Mouse (Mus musculus) urinary bladder, postnatal 4 days (tissue): ENCODE results near the gene Cdh13.
A peak's percentile ranks its signal among the peaks of the same experiment; 100 is the strongest.

Source experiments
- DNase-seq, 2 experiments: peaks; one replicate each; pipeline ENCODE4 v3.0.0; 2021 to 2022; ENCODE audit warnings: low spot score in 2 of 2

The Cdh13 gene

DNA sequence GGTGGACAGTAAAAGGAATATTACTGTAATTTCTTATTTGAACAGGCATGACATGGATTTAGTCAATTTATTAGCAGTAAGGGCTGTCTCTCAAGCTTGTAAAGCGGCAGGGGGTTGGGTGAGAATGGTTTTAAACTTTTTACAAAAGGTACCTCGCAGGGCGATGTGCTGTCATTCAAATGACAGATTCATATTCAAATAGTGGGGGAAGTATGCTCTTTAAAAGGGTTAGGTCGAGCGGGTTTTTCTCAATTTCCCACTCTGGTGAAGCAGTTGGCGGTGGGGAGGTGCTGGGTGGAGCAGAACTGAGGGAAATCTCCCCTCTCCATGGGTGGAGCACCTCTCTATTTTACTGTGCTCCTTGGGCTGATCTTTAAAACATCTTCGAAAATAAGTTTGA, 513.0 kb downstream of the Cdh13 start:
- no peak for DNase-seq

DNA sequence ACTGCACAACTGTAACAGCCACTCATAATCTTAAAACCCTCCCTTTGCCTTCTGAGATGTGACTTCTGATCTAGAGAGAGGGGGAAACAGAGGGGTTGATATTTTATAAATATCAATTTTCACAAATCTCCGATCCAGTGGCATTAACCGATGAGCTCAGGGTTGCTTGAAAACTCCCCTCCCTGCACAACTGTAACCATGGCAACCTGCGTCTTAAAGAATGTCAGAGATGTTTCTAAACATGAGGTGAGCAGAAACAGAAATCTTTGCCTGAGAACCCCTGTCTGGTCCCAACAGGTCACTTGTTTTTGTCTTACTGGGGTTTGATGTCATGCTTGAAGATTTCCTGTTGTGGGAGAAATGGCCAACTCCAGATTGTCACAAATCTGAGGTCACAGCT, 513.6 kb downstream of the Cdh13 start:
- no peak for DNase-seq

GRCm38 (mm10) chr8:118803168-118803567, 519.6 kb downstream of the Cdh13 start:
- DNase-seq = no peak

DNA sequence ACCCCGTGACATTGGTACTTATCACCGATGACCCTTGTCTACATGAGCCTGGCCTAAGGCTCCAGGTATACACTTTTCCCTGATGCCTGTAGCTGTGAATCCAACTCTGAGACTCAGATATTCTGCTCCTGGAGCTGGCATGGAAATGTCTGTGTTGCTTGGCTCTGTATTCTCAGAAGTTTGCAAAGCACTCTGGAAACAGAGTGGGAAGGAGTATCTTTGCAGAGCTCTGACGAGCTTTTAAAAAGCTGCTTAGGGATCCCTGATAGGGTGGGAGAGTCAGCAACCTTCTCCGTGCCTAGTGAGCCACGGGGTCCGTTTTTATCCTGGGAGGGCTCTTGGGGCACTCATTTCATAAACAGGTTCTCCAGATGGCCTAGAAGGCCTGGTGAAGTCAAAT, 526.1 kb downstream of the Cdh13 start:
- DNase-seq = no peak

DNA sequence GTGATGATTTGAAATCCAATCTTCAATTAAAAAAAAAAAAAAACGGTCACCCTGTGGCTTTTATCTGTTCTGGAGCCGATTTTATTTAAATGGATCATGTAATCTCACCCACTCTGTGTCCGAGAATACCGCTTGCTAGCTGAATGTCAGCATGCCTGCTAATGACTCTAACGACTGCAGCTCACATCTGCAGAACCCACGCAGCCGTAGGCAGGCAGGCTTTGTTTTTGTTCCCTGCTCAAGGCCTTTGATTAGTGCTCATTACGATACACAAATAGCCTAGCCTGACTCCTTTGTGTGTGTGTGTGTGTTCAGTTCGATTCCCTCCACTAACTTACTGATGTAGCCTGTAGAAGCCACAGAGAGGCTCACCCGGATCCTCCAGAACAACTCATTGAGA, 531.5 kb downstream of the Cdh13 start:
- no peak for DNase-seq

DNA sequence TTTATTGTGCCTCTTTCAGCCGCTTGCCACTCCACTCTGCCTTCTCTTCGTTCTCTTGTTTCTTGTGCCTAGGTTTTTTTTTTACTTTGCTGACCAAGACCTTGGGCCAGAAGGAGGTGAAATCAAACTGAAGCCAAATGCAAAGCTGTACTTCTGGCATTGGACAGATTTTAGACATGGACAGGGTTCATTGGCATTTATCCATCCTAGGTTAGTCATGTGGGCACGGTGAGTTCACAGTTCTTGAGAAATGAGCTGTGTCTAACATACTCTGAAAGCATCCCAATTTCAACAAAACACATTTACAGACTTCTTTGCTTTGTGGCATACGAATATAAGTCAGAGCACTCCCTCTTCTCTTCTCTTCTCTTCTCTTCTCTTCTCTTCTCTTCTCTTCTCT, 543.2 kb downstream of the Cdh13 start:
- no peak for DNase-seq

- no peak for DNase-seq
These were observed 544.2 kb downstream of the Cdh13 start for GRCm38 (mm10) chr8:118827726-118828125.

DNA sequence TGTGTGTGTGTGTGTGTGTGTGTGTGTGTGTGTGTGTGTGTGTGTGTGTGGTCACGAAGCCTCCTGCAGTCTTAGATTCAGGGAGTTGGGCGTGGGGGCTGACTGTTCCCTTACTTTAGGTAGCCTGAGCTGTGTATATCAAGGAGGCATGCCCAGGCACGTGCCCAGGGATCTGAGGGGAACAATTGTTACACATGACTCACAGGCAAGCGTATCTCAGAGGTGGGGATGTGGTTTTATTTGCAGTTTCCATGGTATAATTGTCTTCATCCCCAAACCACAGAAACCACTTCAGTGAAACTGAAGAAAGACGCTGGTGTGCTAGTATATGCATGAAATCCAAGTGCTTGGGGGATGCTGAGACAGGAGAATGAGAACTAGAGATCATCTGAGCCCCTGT, 546.8 kb downstream of the Cdh13 start:
- DNase-seq = no peak

DNA sequence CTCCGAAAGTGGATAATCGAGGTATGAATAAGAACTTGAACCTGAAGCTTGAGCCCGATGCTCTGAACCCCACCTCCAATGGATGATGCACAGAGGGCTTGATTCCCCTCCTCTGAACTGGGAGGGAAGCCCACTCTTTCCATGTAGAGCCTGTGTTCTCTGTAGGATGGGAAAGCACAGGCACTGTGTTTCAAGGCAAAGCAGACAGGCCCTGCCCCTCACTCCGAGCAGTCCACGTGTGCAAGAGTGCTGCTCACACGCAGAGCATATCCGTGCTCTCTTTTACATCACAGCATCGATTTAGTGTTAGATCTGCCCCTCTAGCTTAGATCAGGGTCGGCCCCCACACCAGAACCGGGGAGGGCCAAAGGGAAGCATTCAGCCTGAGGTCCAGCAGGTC, 547.5 kb downstream of the Cdh13 start:
- no peak for DNase-seq

DNA sequence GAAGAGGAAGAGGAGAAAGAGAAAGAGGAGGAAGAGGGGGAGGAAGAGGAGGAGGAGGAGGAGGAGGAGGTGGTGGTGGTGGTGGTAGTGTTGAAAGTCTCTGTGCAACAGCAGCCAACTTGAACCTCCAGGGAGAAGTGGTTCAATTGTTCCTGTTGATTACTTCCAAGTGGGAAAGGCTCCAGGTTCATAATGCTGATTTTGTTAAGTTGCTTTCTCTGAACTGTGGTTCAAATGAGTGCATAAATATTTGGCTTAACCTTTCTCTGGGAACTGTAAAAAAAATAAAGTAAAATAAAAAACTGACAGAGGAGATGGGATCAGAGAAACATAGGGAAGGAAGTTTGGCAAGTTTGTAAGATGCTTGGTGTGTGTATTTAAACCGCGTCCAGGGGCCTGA, 555.3 kb downstream of the Cdh13 start:
- DNase-seq = no peak

- no peak for DNase-seq
These were observed 562.2 kb downstream of the Cdh13 start for GRCm38 (mm10) chr8:118845690-118846089.

GRCm38 (mm10) chr8:118848021-118848420, 564.5 kb downstream of the Cdh13 start:
- no peak for DNase-seq

DNA sequence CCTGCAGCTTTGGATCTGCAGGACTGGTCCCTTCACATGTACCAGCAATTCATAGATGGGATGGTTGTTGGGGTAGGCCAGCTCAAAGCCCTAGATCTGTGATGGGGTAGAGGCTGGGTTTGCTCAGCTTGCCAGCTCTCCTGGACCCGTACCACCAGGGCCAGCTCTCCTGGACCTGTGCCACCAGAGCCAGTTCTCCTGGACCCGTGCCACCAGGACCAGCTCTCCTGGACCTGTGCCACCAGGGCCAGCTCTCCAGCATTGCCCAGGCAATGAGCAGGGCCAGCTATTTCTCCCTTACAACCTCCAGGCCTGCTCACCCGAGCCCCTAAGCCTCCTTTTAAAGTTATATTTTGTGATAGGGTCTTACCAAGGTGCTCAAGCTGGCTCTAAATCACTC, 566.0 kb downstream of the Cdh13 start:
- no peak for DNase-seq

DNA sequence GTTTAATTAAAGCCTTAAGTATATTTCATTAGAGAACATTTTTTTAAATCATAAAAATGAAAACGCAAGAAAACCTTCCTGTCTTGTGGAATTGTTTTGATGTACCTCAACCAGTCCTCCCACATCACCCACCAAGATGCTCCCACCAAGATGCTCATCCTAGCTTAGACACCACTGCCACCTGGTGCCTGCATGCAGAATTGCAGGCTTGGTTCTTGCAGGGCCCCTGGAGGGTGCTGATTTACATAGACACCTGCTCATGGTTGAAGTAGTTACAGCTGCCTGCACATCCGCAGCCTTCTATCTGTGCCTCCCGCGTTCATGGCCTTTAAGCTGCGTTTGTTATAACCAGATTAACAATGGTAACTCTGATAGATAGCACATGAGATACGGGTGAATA, 566.8 kb downstream of the Cdh13 start:
- DNase-seq = peak in 1 of 2 experiments; percentile 41

- no peak for DNase-seq
These were observed 567.8 kb downstream of the Cdh13 start for GRCm38 (mm10) chr8:118851361-118851760.

- no peak for DNase-seq
These were observed 569.3 kb downstream of the Cdh13 start for GRCm38 (mm10) chr8:118852861-118853260.

DNA sequence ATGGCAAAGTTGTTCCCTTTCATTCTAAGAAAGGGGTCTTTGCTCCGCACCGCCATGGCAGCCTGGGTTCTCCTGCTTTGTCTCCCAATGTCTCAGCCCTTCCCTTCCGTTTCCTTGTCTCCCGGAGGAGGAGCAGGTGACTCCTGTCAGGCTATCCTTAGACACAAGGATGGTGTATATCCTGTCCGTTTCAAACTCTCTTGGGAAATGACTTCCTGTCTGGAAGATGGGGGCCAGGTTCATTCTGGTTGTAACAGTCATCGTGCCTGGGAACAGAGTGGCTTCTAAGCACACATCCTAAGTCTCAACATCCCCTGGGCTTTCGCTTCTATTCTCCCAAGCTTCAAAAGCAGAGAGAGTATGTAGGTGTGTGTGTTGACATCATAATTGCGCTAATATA, 571.1 kb downstream of the Cdh13 start:
- no peak for DNase-seq

DNA sequence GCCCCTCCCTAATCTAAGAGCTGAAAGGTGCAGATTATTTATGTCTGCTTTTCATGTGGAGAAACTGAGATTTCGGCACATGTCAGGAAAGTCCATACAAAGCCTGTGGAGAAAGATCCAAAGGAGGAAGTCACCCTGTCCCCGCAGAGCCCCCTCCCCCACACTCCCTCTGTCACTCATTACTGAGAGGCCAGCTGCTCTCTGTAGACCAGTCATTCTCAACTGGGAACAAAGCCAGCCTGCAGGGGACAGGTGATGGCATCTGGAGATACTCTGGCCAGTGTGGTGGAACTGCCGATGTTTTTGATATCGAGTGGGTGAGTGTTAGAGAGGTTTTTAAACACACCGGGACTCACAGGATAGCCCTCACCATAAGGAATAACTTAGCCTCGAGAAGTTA, 582.8 kb downstream of the Cdh13 start:
- no peak for DNase-seq

GRCm38 (mm10) chr8:118870711-118871110, 587.2 kb downstream of the Cdh13 start:
- DNase-seq = no peak

- no peak for DNase-seq
These were observed 596.6 kb downstream of the Cdh13 start for GRCm38 (mm10) chr8:118879939-118880825.

DNA sequence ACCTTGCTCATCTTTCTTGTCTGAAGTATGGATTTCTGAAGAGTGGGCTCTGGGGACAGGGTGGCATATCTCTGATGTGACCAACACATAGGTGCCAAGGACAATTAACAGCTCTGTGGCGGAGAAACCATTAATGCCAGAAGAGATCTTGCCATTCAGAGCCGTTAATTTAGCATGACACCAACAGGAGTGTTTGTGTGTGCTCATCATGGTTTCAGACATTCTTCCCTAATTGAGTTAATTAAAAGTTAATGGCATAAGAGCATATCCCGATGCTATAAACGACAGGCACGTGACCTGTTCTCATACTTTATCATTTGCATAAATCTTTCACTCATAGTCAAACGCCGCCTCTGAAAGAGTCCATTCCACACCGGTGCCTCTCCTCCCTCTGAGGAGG, 600.8 kb downstream of the Cdh13 start:
- no peak for DNase-seq

DNA sequence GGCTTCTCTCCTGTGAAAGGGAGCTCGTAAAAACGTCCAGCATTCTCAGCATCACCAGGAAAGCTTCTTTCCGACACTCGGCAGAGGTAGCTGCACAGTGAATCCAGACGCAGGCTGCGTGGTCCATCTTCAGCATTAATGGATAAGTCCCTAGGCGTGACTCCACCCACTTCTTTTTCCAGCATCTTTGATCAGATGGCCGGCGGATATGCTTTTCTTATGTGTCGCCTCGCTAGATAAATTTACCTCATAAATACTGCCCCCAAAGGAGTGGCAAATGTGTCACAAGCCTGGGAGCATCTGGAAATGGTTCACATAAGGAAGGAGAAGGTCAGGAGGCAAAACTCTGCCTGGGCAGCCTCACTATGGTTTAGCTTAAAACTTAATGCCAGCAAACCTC, 601.5 kb downstream of the Cdh13 start:
- no peak for DNase-seq

DNA sequence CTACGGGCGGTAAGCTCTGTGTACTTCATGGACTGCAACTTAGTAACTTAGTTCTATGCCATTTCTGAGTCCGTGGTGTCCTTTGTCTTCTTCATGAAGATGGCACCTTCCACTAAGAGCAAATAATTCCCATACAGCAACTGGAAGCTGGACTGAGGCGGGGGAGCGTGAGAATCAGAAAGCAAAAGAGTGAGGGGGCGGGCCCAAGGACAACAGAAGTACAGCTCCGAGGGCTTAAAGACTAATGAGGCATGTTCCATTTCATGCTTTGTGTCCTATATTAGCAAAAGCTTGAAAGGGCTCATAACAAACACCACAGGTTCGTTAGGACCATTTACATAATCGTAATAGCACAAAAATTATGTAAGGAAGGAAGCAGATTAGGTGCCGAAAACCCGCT, 618.9 kb downstream of the Cdh13 start:
- no peak for DNase-seq

DNA sequence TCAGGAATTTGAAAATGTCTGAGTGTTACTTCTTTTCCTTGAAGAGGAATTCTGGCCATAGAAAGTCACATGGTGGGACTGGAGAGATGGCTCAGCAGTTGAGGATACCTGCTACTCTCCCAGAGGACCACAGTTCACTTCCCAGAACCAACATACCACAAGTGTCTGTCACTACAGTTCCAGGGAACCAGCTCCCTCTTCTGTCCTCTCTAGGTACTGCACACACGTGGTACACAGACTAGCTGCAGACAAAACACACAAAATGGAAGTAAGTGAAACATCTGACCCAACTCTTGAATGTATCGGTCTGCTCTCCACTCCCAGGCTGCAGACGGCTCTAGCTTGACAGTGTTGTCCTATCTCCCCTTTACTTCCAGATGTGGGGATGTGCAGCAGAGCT, 633.0 kb downstream of the Cdh13 start:
- DNase-seq = no peak
